Comparison of ENCODE assay signal across 12 mouse cellular contexts in the genomic region with DNA sequence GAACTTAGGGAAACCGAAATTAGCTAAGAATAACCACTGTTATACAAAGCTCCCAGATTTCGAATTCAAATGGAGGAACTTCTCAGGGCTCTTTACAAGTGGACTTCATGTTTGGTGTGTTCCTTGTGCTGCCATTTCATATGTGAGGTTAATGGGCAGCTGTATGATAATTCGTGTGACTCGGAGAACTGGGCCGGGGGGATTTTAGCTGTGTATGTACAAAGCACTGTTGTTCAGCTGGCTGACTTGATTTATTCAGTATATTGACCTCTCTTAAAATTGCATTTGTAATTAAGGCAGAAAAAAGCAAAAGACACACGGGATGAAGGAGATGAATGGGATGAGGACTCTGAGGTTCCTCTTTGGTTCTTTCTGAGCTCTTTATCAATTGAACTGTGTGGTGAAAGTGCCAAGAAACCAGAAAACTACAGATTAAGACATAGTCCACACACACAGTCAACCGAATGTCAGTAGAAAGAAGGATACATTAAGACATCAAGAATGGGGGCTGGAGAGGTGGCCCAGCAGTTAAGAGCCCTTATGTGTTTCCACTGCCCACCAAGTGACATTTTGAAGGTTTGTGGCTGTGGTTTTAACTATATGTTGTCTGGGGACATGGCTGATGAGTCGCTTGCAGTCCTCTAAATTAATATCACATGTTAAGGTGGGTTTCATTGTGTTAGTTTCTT.
"Had no signal": no experiment of that assay in that cellular context is flagged by ENCODE, and none has a peak within 500 bp of the region (broad histone marks: within the 10 kb centered on the region; RNA-seq: fewer than 3 reads in every experiment).

No protein-coding gene starts in this region.

- H3K9me3 ChIP-seq: limb, embryonic 12.5 days had no signal

- H3K27me3 ChIP-seq: limb, embryonic 12.5 days had no signal

- H3K4me2 ChIP-seq: limb, embryonic 12.5 days had no signal

- DNase-seq: kidney, adult 18-20 months; kidney, postnatal 10 days; kidney, postnatal 4 days; lung, adult 18-20 months; retina, postnatal 1 day; right cerebral cortex, postnatal 4 days; spleen, adult 18-20 months; thymus, adult 18-20 months; thymus, postnatal 14 days had no signal

- H3K9ac ChIP-seq: limb, embryonic 12.5 days; liver, embryonic 14.5 days had no signal

- H3K36me3 ChIP-seq: limb, embryonic 12.5 days had no signal

- H3K27ac ChIP-seq: layer of hippocampus, adult 2 months; limb, embryonic 12.5 days; liver, embryonic 14.5 days had no signal

- H3K4me3 ChIP-seq: layer of hippocampus, adult 2 months; limb, embryonic 12.5 days had no signal
